Mouse (Mus musculus) adrenal gland, adult 18-20 months (tissue): ENCODE results near the gene Fxr2. TPM values are rescaled to one million over a fixed set of nuclear protein-coding genes. Genes with fewer than 3 reads are reported as not detected.

Source experiments
- DNase-seq, 2 experiments: peaks; one replicate each; pipeline ENCODE4 v3.0.0; 2021 to 2022; ENCODE audit warnings: low spot score in 2 of 2
- long read RNA-seq, 2 experiments: library from polyadenylated mRNA; stranded (forward); transcript quantifications; one replicate each; pipeline ENCODE4 v2.0.0; 2021
- total RNA-seq, 2 experiments: library from RNA; stranded (reverse); gene quantifications; 1 replicate in 1 of 2; 2 replicates in 1 of 2; pipeline ENCODE4 v1.2.3; 2021

The Fxr2 gene
- 10 to 100 TPM; 83.5 to 90.2 TPM for total RNA-seq
- long read RNA-seq, experiment 1, transcript Fxr2-201 (17 exons, 2,951 nt) = major isoform, 127 of 150 reads
- long read RNA-seq, experiment 1, partial matches to known transcripts = 10 of 150 reads
- long read RNA-seq, experiment 1, other reads (novel, unspliced or antisense) = 13 of 150 reads
- long read RNA-seq, experiment 2, transcript Fxr2-201 (17 exons, 2,951 nt) = major isoform, 122 of 147 reads
- long read RNA-seq, experiment 2, partial matches to known transcripts = 16 of 147 reads
- long read RNA-seq, experiment 2, other reads (novel, unspliced or antisense) = 9 of 147 reads

- DNase-seq = peak; percentile 100
These were observed at the start of gene Fxr2 for GRCm38 (mm10) chr11:69632284-69633089. Fxr2 (plus strand) TSS chr11:69632990.

DNA sequence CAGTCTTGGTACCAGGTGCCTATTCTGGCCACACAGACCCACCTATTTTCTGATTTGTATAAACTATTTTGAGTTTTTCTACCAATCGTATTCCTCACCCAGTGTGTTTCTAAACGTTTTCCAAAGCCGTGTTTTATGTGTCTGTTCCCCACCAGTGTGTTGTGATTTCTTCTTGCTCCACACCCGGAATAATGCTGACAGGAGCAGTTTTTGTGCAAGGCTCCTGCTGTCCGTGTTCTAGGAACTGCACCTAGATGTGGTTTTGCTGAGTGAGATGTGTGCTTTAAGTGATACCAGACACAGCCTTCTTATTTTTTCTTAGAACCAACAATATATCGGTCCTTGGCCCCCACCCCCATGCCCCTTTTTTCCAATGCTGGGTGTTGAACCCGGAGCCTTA is 48.8 kb upstream of the Fxr2 start:
- no peak for DNase-seq

GRCm38 (mm10) chr11:69584937-69585336 is 47.9 kb upstream of the Fxr2 start:
- DNase-seq = no peak

- DNase-seq = no peak
These were observed 47.0 kb upstream of the Fxr2 start for GRCm38 (mm10) chr11:69585718-69586325.

GRCm38 (mm10) chr11:69589207-69589834 is 43.5 kb upstream of the Fxr2 start:
- no peak for DNase-seq

DNA sequence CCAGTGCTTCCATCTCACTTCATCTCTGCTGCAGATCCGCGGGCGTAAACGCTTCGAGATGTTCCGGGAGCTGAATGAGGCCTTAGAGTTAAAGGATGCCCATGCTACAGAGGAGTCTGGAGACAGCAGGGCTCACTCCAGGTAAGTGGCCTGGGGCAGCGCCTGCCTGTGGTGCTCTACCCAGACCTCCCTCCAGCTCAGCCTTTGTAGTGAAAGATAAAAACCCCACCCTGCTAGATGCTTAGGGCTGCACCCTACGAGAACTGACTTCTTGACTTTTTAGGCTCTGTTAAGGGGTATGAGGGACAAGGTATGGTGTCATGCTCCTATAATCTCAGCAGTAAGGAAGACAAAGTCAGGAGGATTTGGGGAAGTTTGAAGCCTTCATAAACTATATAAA is 42.2 kb upstream of the Fxr2 start:
- DNase-seq = no peak

DNA sequence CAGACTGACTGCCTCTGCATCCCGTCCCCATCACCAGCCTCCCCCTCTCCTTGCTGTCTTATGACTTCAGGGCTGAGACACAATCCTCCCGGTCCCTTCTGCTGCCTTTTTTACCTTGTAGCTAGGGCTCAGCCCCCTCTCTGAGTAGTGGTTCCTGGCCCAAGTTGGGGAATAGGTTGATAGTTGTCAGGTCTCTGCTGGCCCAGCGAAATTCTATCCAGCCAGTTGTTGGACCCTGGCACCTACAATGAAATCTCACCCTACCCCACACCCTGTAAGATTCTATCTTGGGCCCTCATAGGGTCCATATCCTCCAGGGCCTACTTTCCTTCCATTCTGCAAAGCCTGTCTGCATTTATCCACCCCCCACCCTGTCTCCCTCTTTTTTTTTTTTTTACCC is 41.4 kb upstream of the Fxr2 start:
- no peak for DNase-seq

DNA sequence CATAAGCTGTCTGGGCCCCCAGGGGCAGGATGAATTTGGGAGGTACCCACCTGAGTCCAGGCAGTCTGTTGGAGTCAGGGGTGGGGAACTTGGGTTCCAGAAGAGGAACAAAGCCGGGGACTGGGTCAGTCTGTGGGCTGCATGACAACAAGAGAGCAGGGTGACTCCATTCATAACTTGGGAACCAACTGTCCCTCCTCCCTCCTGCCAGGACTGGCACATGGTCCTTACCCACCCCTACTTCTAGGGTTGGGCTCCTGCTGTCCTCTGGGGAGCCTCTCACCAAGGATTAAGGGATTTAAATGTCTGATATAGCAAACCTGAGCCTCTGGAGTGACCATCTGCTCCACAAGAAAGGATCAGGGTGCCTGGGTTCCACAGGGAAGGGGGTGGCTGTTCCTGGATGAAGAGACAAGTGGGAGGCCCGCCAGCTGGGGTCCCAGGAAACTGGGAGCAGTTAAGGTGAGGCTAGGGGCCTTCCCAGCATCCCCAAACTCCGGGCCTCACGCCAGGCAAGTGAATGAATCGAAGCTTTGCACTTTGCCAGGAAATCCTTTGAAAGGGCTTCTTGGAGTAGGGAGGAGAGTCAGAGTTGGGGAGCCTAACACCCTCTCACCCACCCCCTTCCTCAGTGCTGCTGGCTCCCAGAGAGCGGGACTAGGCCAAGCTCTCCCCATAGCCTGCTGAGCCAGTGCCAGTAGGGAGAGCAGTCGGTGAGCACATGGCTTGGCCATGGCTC is 40.7 kb upstream of the Fxr2 start:
- DNase-seq = no peak

GRCm38 (mm10) chr11:69592799-69593198 is 40.0 kb upstream of the Fxr2 start:
- no peak for DNase-seq

DNA sequence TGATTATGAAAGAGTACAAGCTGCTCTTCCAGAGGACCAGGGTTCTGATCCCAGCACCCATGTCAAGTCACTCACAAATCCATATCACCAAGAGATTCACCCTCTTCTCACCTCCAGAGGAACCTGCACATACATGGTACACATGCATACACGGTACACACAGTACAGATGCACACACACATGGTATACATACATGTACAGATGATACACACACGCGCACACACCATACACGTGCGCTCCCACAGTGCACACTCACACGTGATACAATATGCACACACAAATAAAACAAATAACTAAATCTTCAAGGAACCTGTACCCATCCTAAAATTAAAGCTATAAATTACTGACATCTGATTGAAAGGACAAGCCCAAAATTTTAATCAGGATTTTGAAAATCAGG is 37.9 kb upstream of the Fxr2 start:
- no peak for DNase-seq

DNA sequence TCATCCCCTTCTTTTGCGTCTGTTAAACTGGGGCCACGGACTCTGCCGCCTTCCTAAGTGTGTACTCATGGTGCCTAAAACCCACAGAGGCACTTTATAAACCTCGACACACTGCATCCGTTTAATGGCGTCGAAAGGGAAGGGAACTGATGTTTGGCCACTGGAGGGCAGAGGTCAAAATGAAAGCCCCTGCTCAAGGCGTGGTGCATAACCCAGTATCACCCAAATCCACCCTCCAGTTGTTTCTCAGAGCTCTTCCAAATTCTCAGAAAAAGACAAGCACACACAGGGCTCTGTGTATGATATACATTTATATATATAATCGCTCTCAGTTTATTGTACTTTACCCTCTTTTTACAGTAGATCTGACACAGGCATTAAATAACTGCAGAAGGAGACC is 33.4 kb upstream of the Fxr2 start:
- DNase-seq = no peak

DNA sequence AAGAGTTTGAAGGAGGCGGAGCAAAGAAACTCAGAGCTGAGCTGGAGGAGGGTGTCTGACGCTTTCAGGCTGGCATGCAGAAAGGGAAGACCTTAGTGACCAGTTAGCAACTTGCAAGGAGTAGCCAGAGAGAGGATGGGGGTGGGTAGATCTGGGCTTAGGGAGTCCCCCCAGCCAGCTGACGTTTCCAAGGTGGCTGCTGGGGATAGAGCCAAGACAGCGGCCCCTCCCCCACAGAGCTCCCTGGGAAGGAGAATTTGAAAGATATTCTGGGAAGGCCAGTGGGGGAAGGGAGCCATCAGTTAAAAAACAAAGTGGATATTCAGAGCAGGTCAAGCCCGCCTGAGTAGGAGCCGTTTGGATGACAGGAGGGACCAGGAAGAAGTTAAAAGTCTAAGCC is 32.7 kb upstream of the Fxr2 start:
- no peak for DNase-seq

- no peak for DNase-seq
These were observed 31.0 kb upstream of the Fxr2 start for GRCm38 (mm10) chr11:69601768-69602167.

GRCm38 (mm10) chr11:69603516-69603915 is 29.3 kb upstream of the Fxr2 start:
- DNase-seq = no peak

DNA sequence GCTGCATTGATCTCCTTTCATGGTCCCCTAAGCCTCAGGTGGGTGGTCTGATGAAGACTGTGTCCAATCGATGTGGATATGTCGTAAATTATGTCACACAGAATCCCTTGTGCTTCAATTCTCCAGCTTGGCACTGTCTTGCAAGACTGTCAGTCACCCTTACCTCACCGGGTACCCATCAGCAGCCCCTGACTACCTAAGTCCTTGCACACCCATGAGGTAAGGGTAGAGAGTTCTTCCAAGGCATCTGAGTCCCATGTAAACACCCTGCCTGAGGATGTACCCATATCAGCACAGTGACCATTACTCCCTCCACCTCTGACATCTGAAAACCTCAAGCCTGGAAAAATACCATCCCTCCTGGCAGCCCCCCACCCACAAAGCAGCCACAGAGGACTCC is 28.4 kb upstream of the Fxr2 start:
- no peak for DNase-seq

DNA sequence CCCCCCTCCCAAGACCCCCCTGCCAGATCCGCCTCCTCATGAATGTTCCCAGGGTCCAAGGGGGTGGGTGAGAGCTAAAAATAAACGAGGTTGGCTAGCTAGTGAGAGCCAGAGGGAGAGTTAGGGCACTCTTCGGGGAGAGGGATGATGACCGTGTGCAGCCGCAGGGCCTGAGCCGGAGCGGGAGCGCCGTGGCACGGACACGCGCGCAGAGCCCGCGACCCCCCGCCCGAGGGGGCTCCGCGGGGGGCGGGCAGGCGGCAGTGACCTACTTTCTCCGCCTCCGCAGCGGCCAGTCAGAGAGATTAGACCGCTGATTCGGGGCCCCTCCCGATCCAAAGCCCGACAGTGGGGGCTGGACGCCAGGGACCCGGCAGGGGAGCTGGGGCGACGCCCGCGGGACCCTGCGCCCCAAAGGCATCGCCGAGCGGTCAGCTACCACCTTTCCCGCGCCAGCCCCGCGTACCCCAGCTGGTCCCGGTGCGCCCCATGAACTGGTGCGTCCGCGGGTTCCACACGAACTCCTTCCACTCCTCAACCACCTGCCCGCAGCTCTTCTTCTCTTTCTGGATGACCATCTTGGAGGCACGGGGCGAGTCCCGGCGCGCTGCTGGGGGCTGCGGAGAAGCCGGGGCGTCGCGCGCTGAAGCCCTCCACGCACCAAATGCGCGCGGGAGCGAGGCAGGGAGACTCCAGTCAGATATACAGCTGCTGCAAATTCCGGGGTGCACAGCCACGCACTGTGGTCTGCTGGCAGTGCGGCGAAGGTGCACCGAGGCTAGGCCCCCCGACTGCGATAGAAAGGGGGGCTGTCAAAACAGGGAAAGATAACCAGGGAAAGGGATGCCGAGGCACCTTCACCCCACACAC is 27.8 kb upstream of the Fxr2 start:
- peak; percentile 33 to 37 for DNase-seq

DNA sequence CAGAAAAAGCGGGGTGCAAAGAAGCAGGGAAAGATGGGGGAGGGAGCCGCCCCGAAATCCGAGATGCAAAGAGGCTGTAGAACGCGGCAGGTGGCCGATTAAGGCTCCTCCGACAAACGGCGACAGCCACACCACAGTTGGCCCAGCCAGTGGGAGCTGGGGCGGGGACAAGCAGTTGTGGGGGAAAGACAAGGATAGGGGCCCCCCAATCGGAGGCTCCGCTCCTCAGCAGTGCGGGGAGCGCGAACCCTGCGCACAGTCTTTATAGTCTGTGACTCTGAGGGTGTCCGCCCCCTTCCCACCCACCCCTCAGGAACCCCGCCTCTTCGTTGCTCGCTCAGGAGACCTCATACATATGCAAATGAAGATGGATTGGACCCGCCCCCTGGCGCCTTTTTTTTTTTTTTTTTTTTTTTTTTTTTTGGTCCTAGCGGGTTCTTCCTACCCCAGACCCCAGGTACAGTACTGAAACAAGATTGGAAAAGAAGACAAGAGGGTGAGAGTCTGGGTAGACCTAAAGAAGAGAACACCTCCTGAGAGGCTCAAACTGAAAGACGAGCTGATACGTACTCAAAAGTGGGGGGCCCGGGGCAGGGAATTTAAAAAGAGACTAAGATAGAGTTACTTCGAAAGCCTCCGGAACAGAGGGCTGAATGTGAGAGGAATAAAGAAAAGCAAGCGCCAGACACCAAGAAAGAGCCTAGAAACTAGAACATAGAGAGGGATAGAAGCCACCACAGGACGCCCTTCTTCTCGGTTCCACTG is 26.9 kb upstream of the Fxr2 start, which contains the start of gene Atp1b2:
Gene Atp1b2, minus strand, starts transcription at position 217 of the 765 bp plus-strand sequence.
- peak; percentile 61 to 67 for DNase-seq

DNA sequence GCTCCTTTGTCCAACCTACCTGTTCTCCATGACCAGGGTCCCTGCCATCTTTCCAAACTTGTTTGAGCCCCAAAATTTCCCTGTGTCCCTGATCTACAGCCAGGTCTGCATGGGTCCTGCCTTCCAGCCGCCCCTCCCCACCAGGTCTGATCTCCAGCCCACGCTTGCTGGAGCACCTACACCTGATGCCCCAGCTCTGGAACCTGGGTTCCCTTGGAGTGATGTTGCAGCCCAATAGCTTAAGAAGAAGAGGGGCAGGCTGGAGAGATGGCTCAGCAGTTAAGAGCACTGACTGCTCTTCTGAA is 26.3 kb upstream of the Fxr2 start:
- DNase-seq = no peak

- DNase-seq = no peak
These were observed 26.0 kb upstream of the Fxr2 start for GRCm38 (mm10) chr11:69606832-69607231.
